ENCODE assay signal across 19 mouse cellular contexts in genomic region chr4:34528430-34529100, GRCm38 (mm10). TPM values are rescaled to one million over a fixed set of nuclear protein-coding genes. Genes with fewer than 3 reads are reported as not detected.
A peak's percentile ranks its signal among the peaks of the same experiment; 100 is the strongest.
DNase-seq lines count a peak whose midpoint lies in the region; ATAC-seq lines count a peak whose summit lies in the region.
"Had no signal": no experiment of that assay in that cellular context is flagged by ENCODE, and none has a peak within 500 bp of the region (broad histone marks: within the 10 kb centered on the region; RNA-seq: fewer than 3 reads in every experiment).

No protein-coding gene starts in this region.

- ATAC-seq in megakaryocyte-erythroid progenitor cell, adult 5-6 weeks (replicated peaks; ENCODE audit: low FRiP score, low TSS enrichment, poor library complexity, severe bottlenecking): no peak
- ATAC-seq: forebrain, embryonic 14.5 days; forebrain, postnatal 0 days; hindbrain, embryonic 16.5 days; intestine, embryonic 15.5 days had no signal

- DNase-seq in 3T3-L1 (ENCODE audit: low read depth, low spot score): peak; percentile 19
- peak; percentile 18 for DNase-seq in A20 (ENCODE audit: low read depth, low spot score)
- peak; percentile 27 for DNase-seq in MEL-GATA-1-ER (ENCODE audit: extremely low read depth, low read depth)
- no peak for DNase-seq in embryo, embryonic 10.5 days (ENCODE audit: low spot score)
- DNase-seq in embryo, embryonic 11 days: no peak
- DNase-seq: adrenal gland, adult 2 months; adrenal gland, postnatal 14 days; B cell, adult 2 months; cerebellum, adult 8-10 months; cerebellum, postnatal 36 days; forebrain, postnatal 0 days; gastrocnemius, postnatal 10 days; gastrocnemius, postnatal 36 days; heart, adult 2 months; kidney, adult 11 months had no signal

RNA-seq across cellular contexts. Expression of gene Akirin2, which starts 22.2 kb away (rescaled TPM):
- total RNA-seq in megakaryocyte-erythroid progenitor cell, adult 5-6 weeks (2014; fragmentation: Nextera tagmentation): 37.6 and 38.2 TPM in 2 replicates
- 34.5 and 48.6 TPM in 2 replicates for total RNA-seq in megakaryocyte-erythroid progenitor cell, adult 5-6 weeks (2017)

Comparison
In these comparisons a context has a peak if more than half of its experiments do, and no peak if none do; other contexts are left out.
1. DNase-seq: peak in 3T3-L1 (single experiment), A20 (single experiment) and MEL-GATA-1-ER (single experiment); none in embryo, embryonic 10.5 days (single experiment) and embryo, embryonic 11 days (single experiment).